Mouse (Mus musculus) left cerebral cortex, adult 11 months (tissue): ENCODE results near the gene Shank2.
A peak's percentile ranks its signal among the peaks of the same experiment; 100 is the strongest.

ENCODE experiments used
- DNase-seq: peaks from one replicate; pipeline ENCODE4 v3.0.0; 2022; ENCODE audit warnings: low spot score

The Shank2 gene

DNA sequence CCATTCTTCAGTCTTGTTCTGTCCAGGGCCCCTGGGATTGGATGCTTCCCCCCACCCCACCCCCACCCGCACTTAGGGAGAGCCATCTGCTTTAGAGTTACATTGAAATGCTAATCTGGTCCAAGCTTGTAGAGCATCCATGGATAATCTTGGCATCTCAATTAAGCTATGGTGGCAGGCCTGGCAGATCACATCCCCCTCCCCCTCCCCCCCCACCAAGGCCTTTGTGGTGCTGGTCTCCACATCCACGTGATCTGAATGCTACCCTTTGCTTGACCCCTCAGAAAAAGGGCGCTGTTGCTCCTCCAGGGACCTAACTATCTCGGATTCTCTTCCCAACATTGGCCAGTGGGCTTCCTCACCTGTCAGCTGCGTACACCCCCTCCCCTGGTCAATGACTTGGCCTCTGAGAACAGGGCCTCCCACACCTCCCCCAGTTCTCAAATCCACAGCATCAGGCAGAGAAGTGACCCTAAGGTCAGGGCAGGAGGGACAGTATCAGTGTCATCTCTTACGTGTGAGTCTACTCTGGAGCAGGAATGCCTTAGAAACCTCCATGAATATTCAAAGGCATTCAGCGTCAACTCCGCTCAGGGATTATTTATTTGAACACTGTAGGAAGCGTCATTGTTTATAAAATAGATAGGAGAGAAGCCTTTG lies 104.8 kb downstream of the Shank2 start:
- no peak for DNase-seq

DNA sequence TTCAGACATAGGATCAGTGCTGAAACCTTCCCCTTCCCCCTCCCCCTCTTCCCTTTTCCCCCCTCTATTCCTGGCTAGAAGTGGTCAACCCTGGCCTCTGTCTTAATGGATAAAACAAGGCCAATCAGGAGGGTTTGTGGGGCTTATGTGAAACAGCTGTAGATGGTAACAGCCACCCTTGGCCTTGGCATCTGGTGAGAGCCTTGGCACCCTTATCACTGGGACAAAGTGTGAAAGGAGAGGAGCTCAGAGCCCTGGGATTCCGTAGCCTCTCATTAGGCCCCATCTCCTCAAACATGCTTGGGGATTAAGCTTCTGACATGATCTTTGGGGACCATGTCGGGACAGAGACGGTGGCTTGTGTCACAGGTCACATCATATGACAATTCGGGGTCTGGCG lies 106.4 kb downstream of the Shank2 start:
- no peak for DNase-seq

DNA sequence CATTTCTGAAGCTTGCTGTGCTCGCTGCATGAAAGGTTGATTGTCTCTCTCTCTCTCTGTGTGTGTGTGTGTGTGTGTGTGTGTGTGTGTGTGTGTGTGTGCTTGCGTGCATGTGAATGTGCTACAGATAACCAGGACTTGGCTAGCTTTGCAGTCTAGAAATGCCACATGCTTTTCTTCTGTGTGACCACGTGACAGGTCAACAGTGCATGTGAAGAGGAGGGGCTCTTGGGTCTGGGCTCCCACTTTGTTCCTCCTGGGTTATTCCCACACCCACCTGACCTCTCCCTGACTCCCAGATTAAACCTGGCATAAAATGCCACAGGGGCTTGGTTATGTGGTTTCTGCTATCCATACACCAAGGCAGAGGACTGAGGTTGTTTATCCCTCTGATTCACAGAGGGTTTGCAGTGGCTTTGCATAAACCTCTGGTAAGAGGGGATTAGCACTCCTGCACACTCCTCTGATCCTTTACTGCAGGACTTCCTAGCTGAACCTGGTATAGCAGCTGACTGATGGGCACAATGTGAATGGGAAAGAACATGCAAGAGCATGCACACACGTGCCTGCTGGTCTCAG lies 109.4 kb downstream of the Shank2 start:
- DNase-seq: no peak

DNA sequence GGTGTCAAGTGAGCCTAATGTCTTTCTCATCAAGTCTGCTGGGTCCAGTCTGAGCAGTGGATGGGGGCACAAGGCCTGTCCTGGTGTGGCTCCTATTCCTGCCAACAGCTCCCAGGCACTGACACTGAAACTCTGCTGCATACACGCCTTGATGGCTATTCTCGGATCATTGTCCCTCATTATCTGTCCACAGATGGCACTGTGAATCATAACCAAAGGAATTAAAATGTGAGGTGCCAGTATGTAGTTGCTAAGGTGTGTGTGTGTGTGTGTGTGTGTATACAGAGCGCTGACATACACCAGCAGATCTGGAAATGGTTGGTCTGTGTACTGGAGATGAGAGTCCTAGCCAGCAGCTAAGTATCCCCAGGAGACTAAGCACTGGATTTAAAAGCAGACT lies 110.3 kb downstream of the Shank2 start:
- DNase-seq: no peak

DNA sequence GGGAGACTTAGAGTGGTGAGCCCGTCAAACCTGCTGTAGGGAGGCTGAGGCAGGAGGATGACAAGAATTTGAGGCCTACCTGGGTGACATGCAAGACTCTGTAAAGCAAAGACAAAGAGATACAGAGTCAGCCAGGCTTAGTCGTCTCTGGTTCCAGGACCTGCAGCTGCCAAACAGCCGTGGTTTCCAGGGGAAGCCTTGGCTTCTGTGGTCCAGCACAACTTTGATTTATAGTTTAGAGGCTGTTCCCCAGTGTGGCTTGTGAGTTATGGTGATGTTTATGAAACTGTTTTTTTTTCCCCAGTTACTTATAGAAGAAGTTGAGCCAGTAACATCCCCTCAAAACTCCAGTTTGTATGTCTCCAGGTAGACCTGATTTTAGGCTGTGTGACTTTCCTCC lies 112.5 kb downstream of the Shank2 start:
- no peak for DNase-seq

DNA sequence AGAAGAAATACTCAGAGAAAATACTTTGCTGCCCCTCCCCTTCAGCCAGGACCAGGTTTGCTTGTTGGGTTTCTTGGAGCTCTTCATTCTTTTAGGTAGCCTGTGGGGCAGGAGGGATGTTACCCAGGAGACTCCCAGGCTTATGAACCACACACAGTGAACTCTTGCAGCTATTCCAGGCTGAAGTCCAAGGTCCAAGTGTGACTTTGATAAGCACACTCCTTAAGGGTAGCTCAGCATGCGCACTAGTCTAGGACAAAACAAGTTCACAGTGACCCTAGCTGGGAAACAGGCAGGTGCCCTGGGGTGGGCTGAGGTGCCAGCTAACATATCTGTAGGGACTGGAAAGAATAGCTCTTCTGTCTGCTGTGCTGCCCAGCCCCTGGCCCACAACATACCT lies 117.8 kb downstream of the Shank2 start:
- no peak for DNase-seq

DNA sequence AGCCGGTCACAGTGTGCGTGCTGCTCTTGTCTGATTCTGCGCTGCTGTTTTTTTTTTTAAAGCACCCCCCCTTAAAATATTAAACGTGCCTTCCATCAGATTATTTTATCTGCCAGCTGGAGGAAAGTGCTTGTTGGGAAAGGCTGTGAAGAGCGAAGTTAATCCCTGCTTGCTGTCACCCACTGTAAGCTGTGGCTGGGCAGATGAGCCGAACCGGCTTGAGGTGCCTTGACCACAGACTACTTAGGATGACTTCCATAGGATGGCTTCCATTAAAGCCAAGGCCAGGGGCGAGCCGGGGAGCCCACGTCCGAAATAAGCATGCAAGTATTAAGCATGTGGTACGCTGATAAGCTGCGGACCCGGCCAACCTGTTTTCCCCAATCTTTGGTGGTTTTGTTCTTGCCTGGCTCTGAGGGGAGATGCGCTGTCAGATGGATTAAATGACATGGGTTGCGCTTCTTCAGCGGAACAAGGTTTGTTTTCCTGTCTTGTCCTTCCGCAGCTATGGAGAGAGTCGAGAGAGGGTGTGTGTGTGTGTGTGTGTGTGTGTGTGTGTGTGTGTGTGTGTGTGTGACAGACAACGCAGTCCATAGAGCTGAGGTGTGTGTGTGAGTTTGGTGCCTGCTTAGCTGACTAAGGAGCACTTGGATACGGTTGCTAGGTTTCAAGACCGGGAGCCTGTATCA lies 131.1 kb downstream of the Shank2 start:
- peak; percentile 25 for DNase-seq

DNA sequence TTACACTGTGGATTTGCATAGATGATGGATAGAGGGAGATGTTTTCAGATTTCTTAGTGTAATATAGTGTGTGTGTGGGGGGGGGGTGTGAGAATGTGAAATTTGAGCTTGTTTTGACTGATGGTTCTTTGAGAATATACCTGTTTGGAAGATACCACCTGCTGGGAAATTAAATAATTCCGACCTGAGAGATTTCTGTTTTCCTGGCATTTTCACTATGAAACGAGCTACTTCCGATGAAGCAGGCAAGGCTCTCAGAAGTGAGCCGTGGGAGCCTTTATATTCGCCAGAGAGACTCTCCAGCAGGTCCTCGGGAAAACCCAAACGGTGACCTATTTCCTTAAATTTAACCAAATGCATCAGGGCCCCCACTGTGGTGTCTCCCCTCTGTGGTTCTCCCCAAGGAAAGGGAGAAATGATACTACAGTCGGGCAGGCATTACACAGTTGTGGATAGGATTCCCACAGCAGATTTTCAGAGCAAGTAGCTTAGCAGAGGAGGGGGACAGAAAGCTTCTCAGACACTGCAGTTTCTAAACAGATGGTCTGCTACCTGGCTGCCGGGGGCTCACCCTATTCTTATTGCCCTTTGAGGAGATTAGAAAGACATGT lies 131.8 kb downstream of the Shank2 start:
- DNase-seq: no peak

DNA sequence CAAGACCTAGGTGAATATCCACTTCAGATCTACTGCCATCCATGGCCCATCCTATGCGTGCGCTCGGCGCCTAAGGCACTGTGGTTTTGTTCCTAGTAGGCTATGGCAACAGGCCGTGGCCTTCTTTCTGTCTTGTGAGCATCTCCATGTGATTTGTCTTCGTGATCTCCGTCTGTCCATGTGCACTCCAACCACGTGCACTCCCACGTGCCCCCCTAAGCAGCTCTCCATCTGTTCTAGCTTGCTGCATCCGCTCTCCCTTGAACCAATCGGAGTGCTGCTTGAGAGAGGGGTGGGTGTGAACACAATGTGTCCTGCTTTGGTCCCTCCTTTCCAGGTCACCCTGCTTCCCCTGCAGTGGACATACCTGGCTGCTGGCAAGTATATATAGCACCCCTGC lies 133.0 kb downstream of the Shank2 start:
- no peak for DNase-seq

DNA sequence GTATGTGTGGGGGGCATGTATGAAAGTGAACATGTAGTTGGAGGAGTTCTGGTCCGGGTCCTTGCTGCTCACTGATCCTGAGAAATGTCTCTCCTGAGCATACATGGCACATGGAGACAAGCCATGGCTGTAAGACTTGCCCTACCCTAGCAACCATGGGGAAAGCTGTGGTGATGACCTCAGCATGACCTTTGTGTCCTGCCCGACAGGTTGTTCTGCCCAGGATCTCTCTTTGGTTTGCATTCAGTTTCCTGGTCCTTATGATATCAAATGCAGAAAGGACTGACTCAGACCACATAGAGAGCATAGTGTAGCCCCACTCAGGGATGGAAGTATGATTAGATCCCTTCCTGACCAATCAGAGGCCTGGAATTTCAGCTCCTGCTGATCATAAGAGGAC lies 136.1 kb downstream of the Shank2 start:
- DNase-seq: no peak

DNA sequence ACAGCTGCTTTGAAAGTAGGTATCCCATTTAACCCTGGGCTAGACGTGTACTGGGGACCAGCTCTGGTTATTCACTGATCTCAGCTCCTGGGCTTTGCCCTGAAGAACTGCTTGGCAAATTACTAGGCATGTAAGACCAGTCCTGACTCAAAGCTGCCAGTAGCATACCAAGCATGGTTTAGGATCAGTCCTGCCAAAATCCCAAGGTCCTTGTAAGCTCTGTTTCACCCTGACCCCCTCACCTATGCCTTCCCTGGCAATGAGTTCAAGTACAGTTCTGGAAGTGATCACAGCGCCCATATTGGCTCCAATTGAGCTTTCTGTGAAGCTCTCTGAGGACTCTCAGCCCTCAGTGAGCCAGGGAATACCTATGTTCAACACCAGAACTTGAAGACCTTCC lies 136.7 kb downstream of the Shank2 start:
- DNase-seq: no peak

DNA sequence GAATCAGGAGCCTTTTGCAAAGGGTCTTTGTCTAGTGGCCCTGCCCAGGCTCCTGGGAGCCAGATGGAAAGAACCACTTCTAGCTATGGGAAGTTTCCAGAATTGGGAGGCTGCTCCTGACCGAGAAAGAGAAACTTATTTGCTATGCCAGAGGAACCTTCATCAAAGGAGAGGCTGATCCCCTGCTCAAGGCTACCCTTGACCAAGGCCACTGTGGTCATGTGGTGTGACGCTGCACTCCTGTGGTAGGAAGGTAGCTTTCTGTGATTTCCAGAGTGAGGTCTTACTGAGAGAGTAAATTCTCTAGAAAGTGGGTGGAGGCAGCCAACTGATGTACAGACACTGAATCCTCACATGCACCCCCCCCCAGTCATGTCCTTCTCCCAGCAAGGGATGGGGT lies 138.0 kb downstream of the Shank2 start:
- DNase-seq: no peak

DNA sequence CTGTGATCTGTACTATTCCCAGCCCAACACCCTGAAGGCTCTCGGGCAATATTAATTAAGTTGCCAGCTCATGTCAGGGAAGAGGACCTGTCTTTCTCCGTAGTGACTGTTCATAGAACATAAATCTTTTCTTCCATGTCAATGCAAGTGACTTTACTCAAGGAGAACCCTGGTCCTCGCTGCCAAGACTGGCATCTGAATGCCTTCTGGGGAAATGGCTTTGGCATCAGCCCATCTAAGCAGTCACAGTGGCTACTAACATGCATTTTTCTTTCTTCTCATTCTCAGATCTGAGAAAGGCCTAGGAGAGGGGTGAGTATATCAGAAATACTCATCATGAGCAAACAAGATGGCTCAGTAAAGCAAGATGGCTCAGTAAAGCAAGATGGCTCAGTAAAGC lies 138.7 kb downstream of the Shank2 start:
- no peak for DNase-seq

DNA sequence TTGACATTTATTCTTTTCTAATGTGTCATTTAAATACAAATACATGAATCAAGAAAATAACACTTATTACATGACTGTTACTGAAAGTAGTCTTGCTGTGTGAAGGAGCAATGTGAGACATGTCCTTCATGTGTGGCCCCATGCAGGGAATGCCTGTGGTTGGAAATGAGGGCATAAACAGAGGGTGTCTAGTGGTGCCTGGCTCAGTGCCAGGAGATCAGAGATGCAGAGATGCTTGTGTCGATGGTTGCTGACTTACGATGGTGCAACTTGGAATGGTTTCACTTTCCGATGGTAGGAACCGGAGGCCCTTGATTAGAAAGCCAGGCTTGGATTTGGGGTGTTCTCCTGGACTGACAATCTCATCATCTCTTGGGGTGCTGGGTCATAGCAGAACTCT lies 140.3 kb downstream of the Shank2 start:
- DNase-seq: no peak

DNA sequence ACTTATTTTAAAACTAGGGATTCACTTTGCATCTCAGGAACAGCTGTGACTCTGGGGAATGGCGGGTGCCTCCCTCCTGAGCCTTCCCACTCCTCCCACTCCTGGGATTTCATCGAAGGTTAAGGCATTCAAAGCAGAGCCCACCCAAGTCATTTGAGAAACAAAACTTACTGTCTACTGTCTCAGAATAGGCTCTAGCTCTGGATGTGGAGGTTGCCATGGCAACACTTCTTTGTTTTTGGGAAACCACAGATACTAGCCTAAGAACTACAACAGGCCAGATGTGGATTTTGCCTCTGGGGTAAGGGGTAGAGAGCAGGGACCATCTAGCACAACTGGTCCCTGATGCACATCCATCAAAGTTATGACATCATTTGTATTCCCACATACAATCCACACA lies 142.2 kb downstream of the Shank2 start:
- no peak for DNase-seq

DNA sequence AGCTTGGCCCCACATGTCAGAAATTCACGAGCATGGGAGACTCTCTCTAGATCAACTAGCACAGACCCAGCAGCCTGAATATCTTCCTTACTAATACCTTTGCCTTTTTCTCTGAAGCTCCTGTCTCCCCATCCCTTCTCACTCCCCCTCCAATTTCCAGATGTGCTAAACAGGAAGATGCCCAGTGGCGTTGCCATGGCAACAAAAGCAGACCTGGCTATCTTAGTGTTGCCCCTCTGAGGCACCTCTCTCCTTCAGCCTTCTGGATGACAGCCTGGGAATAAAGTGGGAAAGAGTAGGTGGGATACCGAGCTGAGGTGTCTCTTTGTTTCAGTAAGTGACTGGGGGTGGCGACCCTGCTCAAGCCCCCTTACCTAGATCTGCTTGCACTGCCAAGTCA lies 146.4 kb downstream of the Shank2 start:
- DNase-seq: no peak

DNA sequence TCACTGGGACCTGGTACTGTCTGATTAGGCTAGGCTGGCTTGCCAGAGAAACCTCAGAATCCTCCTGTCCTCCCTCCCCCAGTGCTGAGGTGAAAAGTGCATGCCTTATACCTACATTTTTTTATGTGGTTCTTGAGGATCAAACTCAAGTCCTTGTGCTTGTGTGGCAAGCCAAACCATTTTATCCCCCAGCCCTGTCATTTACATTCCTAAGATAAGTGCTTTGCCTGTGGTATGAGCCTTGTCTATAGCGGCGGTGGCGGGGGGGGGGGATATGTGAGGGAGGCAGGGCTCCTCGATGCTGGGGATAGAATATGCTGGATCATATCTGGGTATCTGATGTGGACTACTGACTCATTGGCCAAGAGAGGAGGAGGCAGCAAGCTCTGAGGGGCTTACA lies 151.4 kb downstream of the Shank2 start:
- no peak for DNase-seq

DNA sequence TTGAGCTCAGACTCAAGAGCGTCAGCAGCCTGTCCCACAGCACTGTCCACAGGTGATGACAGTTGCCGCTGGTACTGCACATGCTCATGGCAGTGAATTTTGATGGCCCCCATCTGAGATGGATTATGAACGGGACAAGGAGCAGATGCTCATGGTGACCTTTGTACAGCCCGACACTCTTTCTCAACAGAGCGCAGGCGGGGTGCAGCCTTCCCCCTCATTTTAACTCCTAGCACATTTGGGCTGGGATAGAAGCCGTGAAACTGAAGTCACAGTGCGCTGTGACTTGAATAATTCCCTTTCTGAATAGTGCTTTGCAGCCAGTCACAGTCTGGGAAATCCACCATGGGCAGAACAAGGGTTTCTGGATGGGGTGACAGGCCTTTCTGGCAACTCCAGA lies 152.0 kb downstream of the Shank2 start:
- DNase-seq: no peak

DNA sequence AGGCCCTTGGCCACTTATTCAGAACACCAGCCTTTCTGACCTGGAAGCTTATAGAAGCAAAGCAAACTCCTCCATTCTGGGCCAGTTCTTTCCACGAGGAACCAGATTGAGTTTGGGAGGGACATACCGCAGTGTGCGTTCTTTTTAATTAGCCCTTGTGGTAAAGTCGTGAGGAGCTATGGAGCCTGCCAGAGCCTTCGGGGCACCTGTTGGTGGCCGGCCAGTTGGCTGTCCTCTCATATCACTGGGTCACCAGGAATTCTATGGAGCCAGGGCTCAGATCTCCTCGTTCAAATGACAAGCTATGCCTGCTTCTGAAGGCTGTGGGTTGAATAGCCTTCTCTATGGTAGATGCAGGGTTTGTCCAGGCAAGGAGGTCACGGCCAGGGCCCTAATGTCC lies 156.2 kb downstream of the Shank2 start:
- DNase-seq: no peak

DNA sequence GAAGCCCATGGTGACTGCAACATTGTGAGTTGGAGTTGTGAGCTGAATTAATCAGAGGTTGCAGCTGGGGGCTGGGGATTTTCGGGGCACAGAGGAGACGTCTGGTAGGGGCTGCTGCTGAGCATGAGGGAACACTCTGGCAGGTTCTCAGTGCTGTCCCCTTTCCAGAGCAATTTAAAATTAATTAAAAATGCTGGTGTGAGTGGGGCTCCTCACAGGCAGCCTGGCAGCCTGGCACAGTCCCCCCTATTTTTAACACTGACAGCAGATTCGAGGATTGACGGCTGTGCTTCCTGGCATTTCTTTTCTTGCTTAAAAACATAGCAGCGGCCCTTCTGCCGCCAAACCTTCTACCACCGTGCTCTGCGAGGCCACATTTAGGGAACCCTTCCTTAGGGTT lies 157.8 kb downstream of the Shank2 start:
- DNase-seq: no peak

DNA sequence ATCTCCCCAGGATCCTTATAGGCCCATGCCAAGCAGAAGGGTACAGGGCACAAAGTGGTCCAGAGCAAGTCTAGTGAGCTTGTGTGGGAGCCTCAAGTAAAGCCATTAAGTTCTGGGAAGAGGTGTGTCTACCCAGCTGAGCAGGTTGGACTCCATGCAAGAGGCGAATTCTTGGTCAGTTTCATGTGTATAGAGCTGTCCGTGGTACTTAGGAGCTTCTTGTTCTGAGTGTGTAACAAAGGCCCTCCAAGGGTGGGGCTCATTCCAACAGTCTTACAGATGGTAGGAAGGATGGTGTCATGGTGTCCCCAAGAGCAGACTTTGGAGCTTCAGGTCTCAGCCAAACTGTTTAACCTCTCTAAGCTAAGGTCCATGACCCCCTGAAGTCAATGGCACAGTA lies 158.3 kb downstream of the Shank2 start:
- no peak for DNase-seq

DNA sequence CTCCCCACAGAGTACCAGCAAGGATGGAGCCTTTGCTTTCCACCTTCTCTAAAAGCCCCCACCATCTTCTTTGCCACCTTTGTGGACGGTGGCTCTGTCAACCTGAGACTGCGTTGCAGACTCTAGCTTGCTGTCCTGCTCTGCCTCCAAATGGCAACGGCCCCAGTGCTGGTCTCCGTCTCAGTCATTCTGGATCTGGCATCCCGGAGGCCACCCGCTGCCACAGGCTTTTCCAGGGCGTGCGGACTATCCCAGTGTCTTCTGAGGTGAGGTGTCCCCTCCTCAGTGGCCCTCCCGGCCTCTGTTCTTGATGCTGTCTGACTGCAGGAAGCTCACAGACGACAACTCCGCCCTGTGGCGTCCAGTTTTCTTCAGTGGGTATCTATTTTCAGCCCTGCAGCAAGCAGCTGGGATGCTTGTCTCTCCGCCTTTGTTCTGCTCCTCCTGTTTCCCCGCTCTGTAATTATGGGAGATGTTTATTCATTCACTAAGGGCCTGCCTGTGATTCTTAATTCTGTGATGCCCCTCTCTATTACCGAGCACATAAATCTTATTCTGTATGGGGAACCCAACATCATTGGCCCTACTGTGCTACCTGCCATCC lies 159.0 kb downstream of the Shank2 start:
- DNase-seq: no peak

DNA sequence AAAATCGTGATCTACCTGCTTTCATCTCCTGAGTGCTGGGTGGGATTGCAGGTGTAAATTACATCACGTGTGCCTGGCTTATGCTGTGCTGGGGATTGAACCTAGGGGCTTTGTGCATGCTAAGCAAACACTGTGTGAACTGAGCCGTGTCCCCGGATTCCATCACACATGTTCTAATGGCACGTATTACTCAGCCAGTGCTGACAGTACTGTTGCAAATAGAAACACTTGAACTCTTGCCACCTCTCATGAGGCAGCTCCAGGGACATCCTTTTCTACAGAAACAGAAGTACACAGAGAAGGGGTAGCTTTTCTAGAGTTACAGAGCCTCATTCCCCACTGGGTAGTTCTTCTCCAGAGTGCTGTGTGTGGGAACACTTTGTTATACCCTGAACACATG lies 168.5 kb downstream of the Shank2 start:
- DNase-seq: no peak
